Mouse (Mus musculus) G1E (cell line): ENCODE data around the gene Rem2. TPM values are rescaled to one million over a fixed set of nuclear protein-coding genes. Genes with fewer than 3 reads are reported as not detected.

Experiments used
- ATAC-seq: 2 replicates; pipeline ENCODE4 v1.8.0; 2016; ENCODE audit warnings: mild to moderate bottlenecking; ENCODE audit not compliant: insufficient number of reproducible peaks, poor library complexity, low FRiP score, severe bottlenecking; ENCODE audit errors: extremely low read depth
- DNase-seq: peaks from one replicate; pipeline ENCODE4 v3.0.0; 2012; ENCODE audit warnings: low spot score
- H3K27me3 ChIP-seq: 2 replicates; pipeline ENCODE4 v1.6.1; 2012; ENCODE audit warnings: mild to moderate bottlenecking, low read length, inconsistent platforms; ENCODE audit not compliant: insufficient read depth
- H3K36me3 ChIP-seq: replicated peaks from 2 replicates; pipeline ENCODE3; 2012; ENCODE audit warnings: mild to moderate bottlenecking, inconsistent platforms
- H3K4me1 ChIP-seq: 2 replicates; pipeline ENCODE4 v1.6.1; 2012; ENCODE audit warnings: low read depth, low read length, inconsistent platforms, mixed read lengths; ENCODE audit not compliant: insufficient read depth
- H3K4me3 ChIP-seq: 2 replicates; pipeline ENCODE4 v1.5.1; 2012; ENCODE audit warnings: low read depth, mild to moderate bottlenecking, inconsistent platforms, low read length, moderate library complexity, mixed read lengths
- H3K9me3 ChIP-seq: replicated peaks from 2 replicates; pipeline ENCODE4 v1.6.1; 2012; ENCODE audit warnings: inconsistent platforms
- CTCF ChIP-seq: IDR thresholded peaks from 2 replicates; pipeline ENCODE4 v1.5.1; 2012; ENCODE audit warnings: low read depth, low read length, inconsistent platforms, mixed read lengths
- GATA1 ChIP-seq: IDR thresholded peaks from 2 replicates; pipeline ENCODE4 v1.6.1; 2012; ENCODE audit warnings: borderline replicate concordance, low read length, inconsistent platforms, mixed read lengths
- GATA2 ChIP-seq: IDR thresholded peaks from 2 replicates; pipeline ENCODE4 v1.6.1; 2012; ENCODE audit warnings: low read depth, low read length, inconsistent platforms, borderline replicate concordance
- POLR2AphosphoS5 ChIP-seq: IDR thresholded peaks from 2 replicates; pipeline ENCODE4 v1.6.1; 2012; ENCODE audit warnings: low read depth, low read length, inconsistent platforms; ENCODE audit not compliant: insufficient replicate concordance
- TAL1 ChIP-seq: conservative IDR thresholded peaks from 2 replicates; pipeline ENCODE4 v1.6.1; 2012; ENCODE audit warnings: low read depth, low read length, inconsistent platforms, mixed read lengths
- polyA plus RNA-seq: library from polyadenylated mRNA; stranded (reverse); fragments of >175 nt; gene quantifications from 2 replicates; pipeline ENCODE4 v1.2.3, GENCODE M21; 2012
- total RNA-seq, 2 experiments: library from RNA; stranded (forward) in 1 of 2; stranded (reverse) in 1 of 2; fragments of 200-1000 nt in 1 of 2; fragments of >200 nt in 1 of 2; fragmentation: Nextera tagmentation in 1 of 2; gene quantifications; 2 replicates each; pipeline ENCODE4 v1.2.3; 2014 to 2017

The Rem2 gene
- total and polyA plus RNA-seq, 3 experiments, result 0.08 TPM; not detected in 2

GRCm38 (mm10) chr14:54430406-54431145, 45.3 kb upstream of the Rem2 start:
- H3K4me3 ChIP-seq, result peak overlapping the region; percentile 83
- no peaks in the 10 kb centered on the region for H3K27me3 ChIP-seq

GRCm38 (mm10) chr14:54431334-54432077, 44.4 kb upstream of the Rem2 start, which contains the start of gene Mmp14:
TSS of gene Mmp14 (plus strand) at chr14:54431612.
- ATAC-seq (peak; percentile 41; the same call in 1 of the 2 replicates), DNase-seq (peak; percentile 83)
- Histone ChIP-seq H3K9me3 (no peaks in the 10 kb centered on the region), H3K27me3 (no peaks in the 10 kb centered on the region), H3K36me3 (peaks cover 68% of the 10 kb centered on the region), H3K4me3 (peak within 1 kb of the TSS; percentile 83), H3K4me1 (peaks cover 78% of the 10 kb centered on the region)
- TF ChIP-seq GATA2, result no peak
- no peak for TF ChIP-seq TAL1
- no peak for TF ChIP-seq CTCF
- no peak for TF ChIP-seq GATA1
- no peak for TF ChIP-seq POLR2AphosphoS5

More at GRCm38 (mm10) chr14:54430406-54431145, 45.3 kb upstream of the Rem2 start:
- Histone ChIP-seq H3K36me3 (peaks cover 59% of the 10 kb centered on the region), H3K9me3 (no peaks in the 10 kb centered on the region), H3K4me1 (peaks cover 77% of the 10 kb centered on the region)
- DNase-seq (no peak), ATAC-seq (no peak)
- TF ChIP-seq GATA2, result no peak
- TF ChIP-seq GATA1, result no peak
- no peak for TF ChIP-seq TAL1
- no peak for TF ChIP-seq CTCF

- no peaks in the 10 kb centered on the region for H3K27me3 ChIP-seq
- H3K9me3 ChIP-seq, result no peaks in the 10 kb centered on the region
- H3K4me1 ChIP-seq, result peaks cover 79% of the 10 kb centered on the region
- peak; percentile 58 for DNase-seq
- ATAC-seq, result no peak
- peak overlapping the region; percentile 83 for H3K4me3 ChIP-seq
- no peak for TF ChIP-seq GATA2
- no peak for TF ChIP-seq TAL1
- no peak for TF ChIP-seq GATA1
- TF ChIP-seq CTCF, result no peak
- TF ChIP-seq POLR2AphosphoS5, result no peak
- peaks cover 76% of the 10 kb centered on the region for H3K36me3 ChIP-seq
Measured at GRCm38 (mm10) chr14:54432078-54432836, 43.6 kb upstream of the Rem2 start.

GRCm38 (mm10) chr14:54432837-54433830, 42.8 kb upstream of the Rem2 start:
- Histone ChIP-seq H3K4me1 (peaks cover 77% of the 10 kb centered on the region), H3K9me3 (no peaks in the 10 kb centered on the region), H3K36me3 (peaks cover 79% of the 10 kb centered on the region), H3K4me3 (peak overlapping the region; percentile 83), H3K27me3 (no peaks in the 10 kb centered on the region)
- peak; percentile 64 for DNase-seq
- no peak for TF ChIP-seq CTCF
- TF ChIP-seq POLR2AphosphoS5, result no peak
- TF ChIP-seq TAL1, result no peak
- TF ChIP-seq GATA2, result no peak
- no peak for TF ChIP-seq GATA1
- ATAC-seq, result peak; percentile 55; the same call in 1 of the 2 replicates

GRCm38 (mm10) chr14:54433941-54434531, 41.9 kb upstream of the Rem2 start:
- Histone ChIP-seq H3K9me3 (no peaks in the 10 kb centered on the region), H3K27me3 (no peaks in the 10 kb centered on the region), H3K36me3 (peaks cover 79% of the 10 kb centered on the region), H3K4me3 (peak overlapping the region; percentile 83; the same call in 1 of the 2 replicates), H3K4me1 (peaks cover 74% of the 10 kb centered on the region)
- no peak for ATAC-seq
- TF ChIP-seq GATA1 (no peak), CTCF (no peak), TAL1 (no peak), GATA2 (no peak), POLR2AphosphoS5 (no peak)
- DNase-seq, result no peak
